In genomic region chr4:70220277-70221180, GRCm38 (mm10) we compare ENCODE assay signal across 8 mouse cellular contexts.
DNase-seq lines count a peak whose midpoint lies in the region; ATAC-seq lines count a peak whose summit lies in the region.

No protein-coding gene starts in this region.

- no peak for DNase-seq in embryonic facial prominence, embryonic 11.5 days (ENCODE audit: low spot score)
- DNase-seq in embryonic facial prominence, embryonic 10.5 days (ENCODE audit: low spot score), result no peak
- DNase-seq in right cerebral cortex, adult 2 months (ENCODE audit: low spot score in 2 of 2), result peak; percentile 24 to 47
- DNase-seq in right cerebral cortex, postnatal 14 days, result no peak
- DNase-seq in left cerebral cortex, postnatal 36 days (ENCODE audit: low spot score in 2 of 2), result peak; percentile 44 to 52
- no peak for DNase-seq in thymus, postnatal 25 days
- DNase-seq in embryo, embryonic 10.5 days (ENCODE audit: low spot score), result no peak

- no peaks in the 10 kb centered on the region for H3K4me1 ChIP-seq in embryonic facial prominence, embryonic 11.5 days (ENCODE audit: control insufficient read depth, insufficient read depth, low read length)
- H3K4me1 ChIP-seq in embryonic facial prominence, embryonic 10.5 days, result peaks cover 4% of the 10 kb centered on the region; the same call in 1 of the 2 replicates
- 0 out of 2 replicates have a peak, but pooled peaks cover 4% of the 10 kb centered on the region for H3K4me1 ChIP-seq in intestine, embryonic 15.5 days (replicated peaks)

- ATAC-seq in embryonic facial prominence, embryonic 11.5 days (replicated peaks; ENCODE audit: insufficient number of reproducible peaks, low FRiP score, low TSS enrichment, low read depth), result 0 out of 2 replicates have a peak, but pooled peaks have one; percentile 11
- ATAC-seq in intestine, embryonic 15.5 days, result peak; percentile 68

- H3K27me3 ChIP-seq in embryonic facial prominence, embryonic 11.5 days (ENCODE audit: control insufficient read depth, insufficient read depth, low read length), result no peaks in the 10 kb centered on the region
- no peaks in the 10 kb centered on the region for H3K27me3 ChIP-seq in embryonic facial prominence, embryonic 10.5 days (replicated peaks; ENCODE audit: low read depth, poor library complexity, severe bottlenecking)
- no peaks in the 10 kb centered on the region for H3K27me3 ChIP-seq in intestine, embryonic 15.5 days (replicated peaks)

- H3K4me3 ChIP-seq in embryonic facial prominence, embryonic 11.5 days (ENCODE audit: low read depth, low read length), result no peak overlapping the region
- H3K4me3 ChIP-seq in embryonic facial prominence, embryonic 10.5 days, result no peak overlapping the region
- no peak overlapping the region for H3K4me3 ChIP-seq in intestine, embryonic 15.5 days (replicated peaks)

- no peaks in the 10 kb centered on the region for H3K36me3 ChIP-seq in embryonic facial prominence, embryonic 11.5 days (replicated peaks; ENCODE audit: control insufficient read depth, insufficient read depth, low read depth, low read length)
- peaks cover 72% of the 10 kb centered on the region for H3K36me3 ChIP-seq in embryonic facial prominence, embryonic 10.5 days (replicated peaks)
- H3K36me3 ChIP-seq in intestine, embryonic 15.5 days, result peaks cover 7% of the 10 kb centered on the region; the same call in 1 of the 2 replicates

- 70% methylated on average over 10 of the region's 10 CpGs for WGBS in embryonic facial prominence, embryonic 11.5 days
- 85% methylated on average over 10 of the region's 10 CpGs for WGBS in embryonic facial prominence, embryonic 10.5 days
- 75% methylated on average over 10 of the region's 10 CpGs for WGBS in intestine, embryonic 15.5 days

- no peak overlapping the region for H3K9ac ChIP-seq in embryonic facial prominence, embryonic 11.5 days (replicated peaks; ENCODE audit: low read length)
- no peak overlapping the region for H3K9ac ChIP-seq in intestine, embryonic 15.5 days

- no peak overlapping the region for H3K27ac ChIP-seq in embryonic facial prominence, embryonic 11.5 days (replicated peaks; ENCODE audit: low read depth, low read length)
- no peak overlapping the region for H3K27ac ChIP-seq in embryonic facial prominence, embryonic 10.5 days (replicated peaks)
- no peak overlapping the region for H3K27ac ChIP-seq in intestine, embryonic 15.5 days

- intact Hi-C loops in left cerebral cortex, postnatal 36 days (cut with DNase I), result no loop called here

- no peaks in the 10 kb centered on the region for H3K9me3 ChIP-seq in embryonic facial prominence, embryonic 11.5 days (replicated peaks; ENCODE audit: control insufficient read depth, low read length)
- H3K9me3 ChIP-seq in embryonic facial prominence, embryonic 10.5 days, result no peaks in the 10 kb centered on the region
- H3K9me3 ChIP-seq in intestine, embryonic 15.5 days, result no peaks in the 10 kb centered on the region

- H3K4me2 ChIP-seq in embryonic facial prominence, embryonic 11.5 days (ENCODE audit: low read depth, low read length), result no peak overlapping the region
- H3K4me2 ChIP-seq in intestine, embryonic 15.5 days (replicated peaks), result no peak overlapping the region

Comparison
In these comparisons a context has a peak if more than half of its experiments do, and no peak if none do; other contexts are left out.
1. DNase-seq: peak in right cerebral cortex, adult 2 months (2 of 2) and left cerebral cortex, postnatal 36 days (2 of 2); none in embryonic facial prominence, embryonic 11.5 days (single experiment), embryonic facial prominence, embryonic 10.5 days (single experiment), right cerebral cortex, postnatal 14 days (single experiment), thymus, postnatal 25 days (single experiment) and embryo, embryonic 10.5 days (single experiment).